Mouse (Mus musculus) fibroblast of lung, adult 2 months (primary cell): ENCODE measurements around the gene 9930111J21Rik1.
A peak's percentile ranks its signal among the peaks of the same experiment; 100 is the strongest.
"Not testable (repeated sequence)": the region's sequence is repeated elsewhere in the genome, so short reads cannot be mapped to it uniquely, and the experiment has no call there.

Experiments used
- DNase-seq: peaks from one replicate; pipeline ENCODE4 v3.0.0-alpha.2; 2011; ENCODE audit warnings: low read depth

Gene 9930111J21Rik1

DNA sequence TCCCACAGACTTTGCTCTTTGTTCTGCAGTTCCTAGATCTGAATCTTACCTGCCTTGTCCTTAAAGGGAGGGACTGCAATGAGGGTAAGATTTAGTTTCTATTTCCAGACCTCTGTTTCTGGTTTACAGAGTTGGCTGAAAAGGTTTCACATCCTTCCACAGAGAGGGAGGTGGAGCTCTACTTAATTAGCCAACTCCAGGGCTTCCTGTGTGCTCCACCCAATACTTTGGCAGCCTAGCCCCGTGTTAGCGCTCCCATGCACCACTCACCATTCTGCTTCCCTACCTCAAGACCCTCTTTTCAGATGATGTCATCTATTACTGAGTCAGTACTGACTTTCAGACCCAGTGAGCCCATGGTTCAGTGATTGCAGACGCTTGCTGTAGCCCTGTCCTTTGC is at the start of gene 9930111J21Rik1:
TSS of gene 9930111J21Rik1 (minus strand) at position 148 of the 400 bp plus-strand sequence.
- not testable (repeated sequence) for DNase-seq

DNA sequence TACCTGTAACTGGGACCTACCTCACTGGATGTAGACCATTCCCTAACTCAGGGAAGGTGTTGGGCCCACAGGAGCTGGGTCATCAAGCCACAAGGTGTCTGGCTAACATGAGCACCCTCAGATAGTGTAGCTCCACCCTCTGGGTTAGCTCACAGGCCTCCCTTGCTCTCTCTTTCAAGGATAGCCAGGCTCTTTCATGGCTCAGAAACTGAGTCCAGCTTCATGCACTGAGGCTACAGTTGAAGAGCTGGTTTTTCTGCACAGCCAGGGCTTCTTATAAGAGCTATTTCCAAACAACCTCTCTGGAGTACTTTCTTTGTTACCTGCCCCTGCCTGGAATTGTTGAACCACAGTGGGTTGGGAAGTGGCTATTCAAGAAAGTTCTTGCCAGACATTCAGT is 32.9 kb upstream of the 9930111J21Rik1 start:
- not testable (repeated sequence) for DNase-seq

DNA sequence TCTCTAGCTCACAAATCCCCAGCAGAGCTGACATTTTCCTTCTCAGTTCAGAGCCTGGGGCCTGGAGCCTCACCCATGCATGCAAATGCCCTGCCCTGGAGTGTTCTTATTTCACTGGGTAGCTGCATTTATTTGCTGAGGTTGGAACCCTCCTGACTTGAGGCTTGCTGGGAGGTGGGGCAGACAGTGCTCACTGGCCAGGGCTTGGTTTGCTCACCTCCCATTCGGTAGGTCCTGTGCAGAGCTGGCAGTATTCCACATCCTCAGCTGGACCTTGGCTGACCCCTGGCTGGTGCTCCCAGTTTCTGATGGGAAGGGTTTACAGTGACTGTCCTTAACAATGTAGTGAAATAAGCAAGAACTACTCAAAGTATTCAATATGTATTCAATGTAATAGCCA is 27.6 kb upstream of the 9930111J21Rik1 start:
- DNase-seq, result not testable (repeated sequence)

- DNase-seq, result not testable (repeated sequence)
Observed at GRCm38 (mm10) chr11:49006317-49006716, 27.1 kb upstream of the 9930111J21Rik1 start.

GRCm38 (mm10) chr11:49000411-49000810 is 21.2 kb upstream of the 9930111J21Rik1 start:
- not testable (repeated sequence) for DNase-seq

GRCm38 (mm10) chr11:48994018-48994417 is 14.8 kb upstream of the 9930111J21Rik1 start, which contains the start of gene Tgtp1:
Gene Tgtp1 (minus strand): TSS chr11:48994172.
- DNase-seq, result peak; percentile 27

DNA sequence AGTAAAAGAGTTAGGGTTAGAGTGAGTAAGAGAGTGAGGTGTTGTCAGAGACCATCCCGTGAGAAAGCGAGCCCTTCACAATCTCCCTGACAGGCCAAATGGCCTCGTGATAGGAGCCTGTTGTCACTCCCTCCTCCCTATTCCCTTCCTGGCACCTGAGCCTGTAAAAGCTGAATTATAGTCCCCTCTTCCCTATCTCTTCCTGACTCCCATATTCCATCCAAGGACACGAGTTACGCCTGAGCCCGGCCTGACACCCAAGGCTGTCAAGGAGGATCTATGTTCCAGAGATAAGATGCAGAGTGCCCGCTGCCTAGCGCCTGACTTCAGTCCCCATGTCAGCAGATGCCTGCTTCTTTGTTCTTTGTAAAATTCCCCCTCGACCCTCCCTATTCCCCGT is 14.1 kb upstream of the 9930111J21Rik1 start:
- DNase-seq, result not testable (repeated sequence)

GRCm38 (mm10) chr11:48991740-48992520 is 12.7 kb upstream of the 9930111J21Rik1 start, which contains the start of gene Gm12185:
Gene Gm12185 (minus strand): TSS chr11:48992226.
- peak; percentile 10 for DNase-seq

DNA sequence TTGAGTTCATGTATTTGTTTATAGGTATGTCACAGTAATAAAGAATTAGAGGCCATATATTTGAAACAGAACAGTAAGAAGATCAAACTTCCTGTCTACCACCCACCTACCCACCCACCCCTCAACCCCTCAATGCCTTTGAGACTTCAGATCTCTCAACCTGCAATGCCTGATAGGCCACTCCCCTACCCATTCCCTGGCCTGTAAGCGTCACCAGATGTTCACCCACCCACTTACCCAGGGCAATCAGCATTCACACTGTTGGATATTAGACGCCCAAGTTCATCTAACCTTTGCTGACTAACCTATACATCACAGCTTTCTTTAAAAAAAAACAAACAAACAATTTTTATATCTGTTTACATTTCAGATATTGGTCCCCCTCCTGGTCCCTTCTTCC is 10.8 kb upstream of the 9930111J21Rik1 start:
- DNase-seq, result not testable (repeated sequence)

DNA sequence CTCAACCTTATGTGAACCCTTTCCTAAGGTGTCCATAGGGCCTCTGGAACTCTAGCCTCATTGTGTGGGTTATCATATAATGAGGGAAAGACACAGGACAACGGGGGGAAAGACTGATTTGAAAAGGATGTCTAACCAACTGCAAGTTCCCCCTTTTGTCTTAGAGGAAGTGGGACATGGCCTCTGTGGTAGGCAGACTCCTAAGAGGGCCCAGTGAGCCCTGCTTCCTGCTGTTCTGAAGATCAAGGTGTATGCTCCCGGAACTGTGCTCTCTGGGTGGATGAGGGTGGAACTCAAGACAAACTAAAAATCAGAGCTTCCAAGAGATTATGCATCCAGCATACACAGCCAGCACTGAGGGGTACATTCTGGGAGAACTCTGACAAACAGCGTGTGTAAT is 9.0 kb upstream of the 9930111J21Rik1 start:
- not testable (repeated sequence) for DNase-seq

DNA sequence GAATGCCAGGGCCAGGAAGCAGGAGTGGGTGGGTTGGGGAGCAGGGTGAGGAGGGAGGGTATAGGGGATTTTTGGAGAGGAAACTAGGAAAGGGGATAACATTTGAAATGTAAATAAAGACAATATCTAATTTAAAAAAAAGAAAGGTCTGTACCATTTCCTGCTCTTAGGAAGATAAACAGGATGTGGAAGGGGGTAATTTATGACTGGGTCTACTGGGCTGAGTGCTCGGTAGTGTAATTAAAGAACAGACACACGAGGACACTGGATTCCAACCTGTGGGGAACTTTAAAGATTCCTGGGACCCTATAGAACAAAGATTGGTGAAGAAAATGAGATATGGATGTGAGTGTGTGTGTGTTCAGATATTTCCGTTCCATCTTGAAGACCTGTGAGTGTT is 3.6 kb upstream of the 9930111J21Rik1 start:
- DNase-seq, result not testable (repeated sequence)

DNA sequence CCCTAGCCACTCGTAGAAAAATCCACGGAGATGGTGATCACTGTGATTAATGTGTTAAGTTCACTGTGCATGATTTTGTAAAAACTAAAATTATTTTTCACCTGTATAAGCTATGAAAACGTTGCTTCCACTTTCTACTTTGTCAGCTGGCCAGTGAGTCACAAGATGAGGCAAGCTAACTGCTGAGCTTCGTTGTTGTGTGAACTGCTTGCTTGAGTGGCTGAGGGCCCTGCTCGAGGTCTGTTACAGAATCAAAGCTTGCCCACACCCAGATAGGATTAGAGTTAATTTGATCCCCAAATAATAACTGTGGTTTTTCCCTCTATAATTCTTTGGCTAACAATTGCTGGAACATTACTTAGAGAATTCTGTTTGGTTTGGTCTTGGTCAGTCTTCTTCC is 854 bp upstream of the 9930111J21Rik1 start:
- not testable (repeated sequence) for DNase-seq

GRCm38 (mm10) chr11:48978240-48978939 is 808 bp downstream of the 9930111J21Rik1 start, which contains the start of gene Olfr56:
Gene Olfr56 (plus strand): TSS chr11:48978889.
- not testable (repeated sequence) for DNase-seq

DNA sequence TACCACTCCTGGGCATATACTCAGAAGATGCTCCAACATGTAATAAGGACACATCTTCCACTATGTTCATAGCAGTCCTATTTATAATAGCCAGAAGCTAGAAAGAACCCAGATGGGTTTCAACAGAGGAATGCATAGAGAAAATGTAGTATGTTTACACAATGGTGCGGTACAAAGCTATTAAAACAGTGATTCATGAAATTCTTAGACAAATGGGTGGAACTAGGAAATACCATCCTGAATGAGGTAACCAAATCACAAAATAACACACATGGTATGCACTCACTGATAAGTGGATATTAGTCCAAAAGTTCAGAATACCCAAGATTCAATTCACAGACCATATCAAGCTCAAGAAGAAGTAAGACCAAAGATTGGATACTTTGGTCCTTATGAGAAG is 4.5 kb downstream of the 9930111J21Rik1 start:
- DNase-seq, result not testable (repeated sequence)

- not testable (repeated sequence) for DNase-seq
Observed at GRCm38 (mm10) chr11:48946090-48946489, 33.1 kb downstream of the 9930111J21Rik1 start, which contains the start of gene Psme2b. Gene Psme2b (minus strand): TSS chr11:48946190.

DNA sequence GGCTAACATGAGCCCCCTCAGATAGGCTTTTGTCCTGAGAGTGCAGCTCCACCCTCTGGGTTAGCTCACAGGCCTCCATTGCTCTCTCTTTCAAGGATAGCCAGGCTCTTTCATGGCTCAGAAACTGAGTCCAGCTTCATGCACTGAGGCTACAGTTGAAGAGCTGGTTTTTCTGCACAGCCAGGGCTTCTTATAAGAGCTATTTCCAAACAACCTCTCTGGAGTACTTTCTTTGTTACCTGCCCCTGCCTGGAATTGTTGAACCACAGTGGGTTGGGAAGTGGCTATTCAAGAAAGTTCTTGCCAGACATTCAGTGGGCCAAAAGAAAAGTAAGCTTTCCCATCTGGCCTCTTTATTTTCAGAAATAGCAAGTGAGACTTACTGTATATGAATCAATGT is 39.9 kb downstream of the 9930111J21Rik1 start:
- DNase-seq, result not testable (repeated sequence)

DNA sequence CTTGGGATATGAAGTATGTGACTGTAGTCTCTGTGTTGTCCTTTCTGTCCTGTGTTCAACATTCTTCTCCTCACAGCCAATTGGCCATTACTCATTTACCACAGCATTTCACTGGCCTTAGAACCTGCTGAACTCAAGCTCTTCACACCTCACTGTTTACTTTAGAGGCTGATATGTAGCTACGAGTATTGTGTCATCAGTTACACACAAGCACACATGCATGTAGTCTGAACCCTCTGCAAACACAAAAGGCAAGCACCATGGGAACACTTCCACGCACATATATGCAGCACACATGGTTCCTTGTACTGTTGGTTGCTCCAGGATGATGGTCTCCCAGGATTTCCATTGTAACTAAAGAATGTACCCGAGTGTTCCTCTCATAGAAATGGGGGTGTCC is 43.9 kb downstream of the 9930111J21Rik1 start:
- DNase-seq, result not testable (repeated sequence)

GRCm38 (mm10) chr11:48933923-48934322 is 45.3 kb downstream of the 9930111J21Rik1 start:
- DNase-seq, result not testable (repeated sequence)

DNA sequence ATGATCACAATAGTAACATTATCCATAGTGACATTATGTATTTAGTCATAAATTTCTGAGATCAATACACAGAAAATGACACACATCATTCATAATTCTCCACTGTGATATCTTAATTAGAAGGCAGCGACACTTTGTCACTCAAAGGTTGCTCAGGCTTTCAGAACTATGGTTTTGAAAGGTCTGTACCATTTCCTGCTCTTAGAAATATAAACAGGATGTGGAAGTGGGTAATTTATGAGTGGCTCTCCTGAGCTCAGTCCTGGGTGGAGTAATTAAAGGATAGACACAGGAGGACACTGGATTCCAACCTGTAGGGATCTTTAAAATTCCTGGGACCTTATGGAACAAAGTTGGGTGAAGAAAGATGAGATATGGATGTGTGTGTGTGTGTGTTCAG is 45.8 kb downstream of the 9930111J21Rik1 start:
- not testable (repeated sequence) for DNase-seq

DNA sequence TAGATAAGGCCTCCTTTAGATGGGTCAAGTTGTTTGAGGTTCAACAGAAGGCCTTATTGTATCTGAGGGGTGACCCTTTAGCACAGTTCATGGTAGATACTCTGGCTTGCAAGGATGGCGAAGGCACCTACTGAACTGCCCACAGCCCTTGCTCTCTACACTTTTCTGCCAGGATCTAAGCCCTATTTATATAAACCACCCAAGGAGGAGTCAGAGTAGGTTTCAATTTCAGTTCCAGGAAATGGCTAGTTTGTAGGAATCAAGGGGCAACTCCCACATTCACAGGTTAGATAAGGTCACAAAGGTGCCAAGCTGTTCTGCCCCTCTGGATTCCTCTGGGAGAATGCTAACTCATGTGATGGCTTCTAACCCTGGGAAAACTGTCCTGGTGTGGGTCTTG is 51.1 kb downstream of the 9930111J21Rik1 start:
- not testable (repeated sequence) for DNase-seq

DNA sequence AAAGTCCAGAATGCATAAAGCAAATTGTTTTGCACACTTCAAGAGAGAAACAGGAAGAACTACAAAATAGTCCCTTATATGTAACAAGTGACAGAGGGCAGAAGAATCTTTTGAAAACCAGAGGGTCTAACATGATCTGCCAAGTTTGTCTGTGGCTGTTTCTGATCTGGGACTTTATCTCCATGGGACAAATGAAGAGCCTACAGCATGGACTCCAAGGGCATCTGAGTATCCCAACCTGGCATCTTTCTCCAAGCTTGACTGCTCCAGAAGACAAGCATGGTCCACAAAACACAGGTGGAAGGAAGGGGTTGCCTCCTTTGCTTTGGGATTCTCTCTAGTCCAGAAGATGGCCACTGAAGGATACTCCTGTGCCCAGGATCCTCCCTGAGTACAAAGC is 52.8 kb downstream of the 9930111J21Rik1 start:
- DNase-seq, result not testable (repeated sequence)

DNA sequence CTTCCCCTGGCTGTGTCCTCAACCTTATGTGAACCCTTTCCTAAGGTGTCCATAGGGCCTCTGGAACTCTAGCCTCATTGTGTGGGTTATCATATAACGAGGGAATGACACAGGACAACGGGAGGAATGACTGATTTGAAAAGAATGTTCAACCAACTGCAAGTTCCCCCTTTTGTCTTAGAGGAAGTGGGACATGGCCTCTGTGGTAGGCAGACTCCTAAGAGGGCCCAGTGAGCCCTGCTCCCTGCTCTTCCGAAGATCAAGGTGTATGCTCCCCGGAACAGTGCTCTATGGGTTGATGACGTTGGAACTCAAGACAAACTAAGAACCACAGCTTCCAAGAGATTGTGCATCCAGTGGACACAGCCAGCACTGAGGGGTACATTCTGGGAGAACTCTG is 55.4 kb downstream of the 9930111J21Rik1 start:
- not testable (repeated sequence) for DNase-seq

- no peak for DNase-seq
Observed at GRCm38 (mm10) chr11:48918380-48918779, 60.8 kb downstream of the 9930111J21Rik1 start.
